Mouse (Mus musculus): ENCODE results near the gene Mydgf. TPM values are rescaled to one million over a fixed set of nuclear protein-coding genes. Genes with fewer than 3 reads are reported as not detected.

Gene Mydgf
- polyA plus RNA-seq, 1 experiment: 49.9 TPM

DNA sequence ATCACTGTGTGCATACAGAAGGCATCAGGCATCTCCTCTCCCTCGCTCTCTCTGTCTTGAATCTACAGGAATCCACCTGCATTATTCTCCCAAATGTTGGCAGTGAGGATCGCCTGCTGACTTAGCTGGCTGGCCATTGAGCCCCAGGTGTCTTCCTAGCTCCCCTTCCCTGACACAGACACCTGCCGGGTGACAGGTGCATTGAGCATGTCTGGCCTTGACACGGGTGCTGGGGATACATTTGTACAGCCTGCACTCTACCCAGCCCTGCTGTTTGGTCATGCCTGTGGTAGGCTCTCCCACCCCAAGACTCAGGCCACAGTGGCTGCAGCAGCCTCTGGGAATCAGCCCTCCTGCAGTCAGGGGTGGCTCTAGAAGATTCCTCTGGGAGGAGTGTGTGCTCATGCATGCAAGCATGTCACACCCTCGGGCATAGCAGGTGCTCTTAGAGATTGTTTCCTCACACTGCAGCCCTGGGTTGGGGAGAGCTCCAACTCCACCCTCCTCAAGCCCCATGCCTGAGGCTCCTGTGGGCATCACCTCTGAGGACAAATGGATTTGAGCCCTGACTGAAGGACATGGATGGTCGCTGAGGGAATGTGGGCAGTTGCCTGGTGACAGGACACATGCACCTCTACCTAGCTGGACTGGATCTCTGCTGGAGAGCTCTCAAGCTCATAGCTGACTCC, 23.4 kb upstream of the Mydgf start:
- TF ChIP-seq CTCF (IDR thresholded peaks at IDR 0.05; ENCODE audit: control insufficient read depth, insufficient read depth, insufficient replicate concordance, low read depth, low read length) (no peak), POLR2A (IDR thresholded peaks at IDR 0.05; ENCODE audit: control insufficient read depth, low read depth, low read length) (no peak)
- H3K27me3 ChIP-seq (ENCODE audit: control insufficient read depth, insufficient read depth, low read length): no peaks in the 10 kb centered on the region
- H3K27ac ChIP-seq (ENCODE audit: control insufficient read depth, insufficient read depth, low read depth, low read length): no peak overlapping the region
- H3K36me3 ChIP-seq (ENCODE audit: control insufficient read depth, insufficient read depth, low read length): no peaks in the 10 kb centered on the region; the same call in 1 of the 2 replicates
- no peaks in the 10 kb centered on the region for H3K4me1 ChIP-seq (ENCODE audit: control insufficient read depth, insufficient read depth, low read length)
- H3K4me3 ChIP-seq (ENCODE audit: control insufficient read depth, low read depth, low read length): no peak overlapping the region

GRCm38 (mm10) chr17:56206276-56206884, 22.7 kb upstream of the Mydgf start:
- no peaks in the 10 kb centered on the region; the same call in 1 of the 2 replicates for H3K36me3 ChIP-seq (ENCODE audit: control insufficient read depth, insufficient read depth, low read length)
- H3K4me1 ChIP-seq (ENCODE audit: control insufficient read depth, insufficient read depth, low read length): no peaks in the 10 kb centered on the region
- TF ChIP-seq CTCF (IDR thresholded peaks at IDR 0.05; ENCODE audit: control insufficient read depth, insufficient read depth, insufficient replicate concordance, low read depth, low read length): no peak
- no peak for TF ChIP-seq POLR2A (IDR thresholded peaks at IDR 0.05; ENCODE audit: control insufficient read depth, low read depth, low read length)
- no peaks in the 10 kb centered on the region for H3K27me3 ChIP-seq (ENCODE audit: control insufficient read depth, insufficient read depth, low read length)
- no peak overlapping the region for H3K27ac ChIP-seq (ENCODE audit: control insufficient read depth, insufficient read depth, low read depth, low read length)
- no peak overlapping the region for H3K4me3 ChIP-seq (ENCODE audit: control insufficient read depth, low read depth, low read length)

- Histone ChIP-seq H3K36me3 (ENCODE audit: control insufficient read depth, insufficient read depth, low read length) (no peaks in the 10 kb centered on the region; the same call in 1 of the 2 replicates), H3K4me1 (ENCODE audit: control insufficient read depth, insufficient read depth, low read length) (peaks cover 2% of the 10 kb centered on the region; the same call in 1 of the 2 replicates), H3K4me3 (ENCODE audit: control insufficient read depth, low read depth, low read length) (no peak overlapping the region), H3K27me3 (ENCODE audit: control insufficient read depth, insufficient read depth, low read length) (no peaks in the 10 kb centered on the region), H3K27ac (ENCODE audit: control insufficient read depth, insufficient read depth, low read depth, low read length) (no peak overlapping the region)
- TF ChIP-seq POLR2A (IDR thresholded peaks at IDR 0.05; ENCODE audit: control insufficient read depth, low read depth, low read length) (no peak), CTCF (IDR thresholded peaks at IDR 0.05; ENCODE audit: control insufficient read depth, insufficient read depth, insufficient replicate concordance, low read depth, low read length) (no peak)
These were observed 20.0 kb upstream of the Mydgf start for GRCm38 (mm10) chr17:56203729-56204128.

- TF ChIP-seq POLR2A (IDR thresholded peaks at IDR 0.05; ENCODE audit: control insufficient read depth, low read depth, low read length) (no peak), CTCF (IDR thresholded peaks at IDR 0.05; ENCODE audit: control insufficient read depth, insufficient read depth, insufficient replicate concordance, low read depth, low read length) (no peak)
- H3K27ac ChIP-seq (ENCODE audit: control insufficient read depth, insufficient read depth, low read depth, low read length): no peak overlapping the region
- no peak overlapping the region for H3K4me3 ChIP-seq (ENCODE audit: control insufficient read depth, low read depth, low read length)
- H3K4me1 ChIP-seq (ENCODE audit: control insufficient read depth, insufficient read depth, low read length): peaks cover 2% of the 10 kb centered on the region; the same call in 1 of the 2 replicates
- no peaks in the 10 kb centered on the region for H3K27me3 ChIP-seq (ENCODE audit: control insufficient read depth, insufficient read depth, low read length)
- no peaks in the 10 kb centered on the region; the same call in 1 of the 2 replicates for H3K36me3 ChIP-seq (ENCODE audit: control insufficient read depth, insufficient read depth, low read length)
These were observed 18.8 kb upstream of the Mydgf start for GRCm38 (mm10) chr17:56202476-56202875.

DNA sequence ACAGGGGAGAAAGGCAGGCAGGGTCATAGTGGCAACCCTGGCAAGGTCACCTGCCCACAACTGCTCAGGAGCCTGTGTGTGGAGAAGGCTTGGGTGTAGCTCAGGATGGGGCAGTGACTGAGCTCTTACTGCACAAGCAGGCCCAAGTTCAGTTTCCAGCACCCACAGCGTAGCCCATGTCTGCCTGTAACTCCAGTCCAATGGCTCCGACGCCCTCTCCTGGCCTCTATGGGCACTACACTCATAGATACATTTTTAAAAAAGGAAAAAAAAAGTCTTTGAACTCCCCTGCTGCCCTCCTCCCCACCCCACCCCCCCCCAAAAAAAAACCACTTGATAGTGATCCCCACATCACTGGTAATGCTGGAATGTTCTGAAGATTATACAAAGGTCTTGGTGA, 17.9 kb upstream of the Mydgf start:
- Histone ChIP-seq H3K27me3 (ENCODE audit: control insufficient read depth, insufficient read depth, low read length) (no peaks in the 10 kb centered on the region), H3K4me1 (ENCODE audit: control insufficient read depth, insufficient read depth, low read length) (peaks cover 2% of the 10 kb centered on the region; the same call in 1 of the 2 replicates), H3K4me3 (ENCODE audit: control insufficient read depth, low read depth, low read length) (no peak overlapping the region), H3K36me3 (ENCODE audit: control insufficient read depth, insufficient read depth, low read length) (no peaks in the 10 kb centered on the region; the same call in 1 of the 2 replicates), H3K27ac (ENCODE audit: control insufficient read depth, insufficient read depth, low read depth, low read length) (no peak overlapping the region)
- TF ChIP-seq CTCF (IDR thresholded peaks at IDR 0.05; ENCODE audit: control insufficient read depth, insufficient read depth, insufficient replicate concordance, low read depth, low read length): peak; percentile 39; the same call in 1 of the 2 replicates
- TF ChIP-seq POLR2A (IDR thresholded peaks at IDR 0.05; ENCODE audit: control insufficient read depth, low read depth, low read length): no peak

- Histone ChIP-seq H3K4me3 (ENCODE audit: control insufficient read depth, low read depth, low read length) (no peak overlapping the region), H3K27ac (ENCODE audit: control insufficient read depth, insufficient read depth, low read depth, low read length) (no peak overlapping the region), H3K36me3 (ENCODE audit: control insufficient read depth, insufficient read depth, low read length) (no peaks in the 10 kb centered on the region; the same call in 1 of the 2 replicates), H3K27me3 (ENCODE audit: control insufficient read depth, insufficient read depth, low read length) (no peaks in the 10 kb centered on the region), H3K4me1 (ENCODE audit: control insufficient read depth, insufficient read depth, low read length) (peaks cover 2% of the 10 kb centered on the region; the same call in 1 of the 2 replicates)
- TF ChIP-seq CTCF (IDR thresholded peaks at IDR 0.05; ENCODE audit: control insufficient read depth, insufficient read depth, insufficient replicate concordance, low read depth, low read length): peak; percentile 62; the same call in 1 of the 2 replicates
- no peak for TF ChIP-seq POLR2A (IDR thresholded peaks at IDR 0.05; ENCODE audit: control insufficient read depth, low read depth, low read length)
These were observed 16.9 kb upstream of the Mydgf start for GRCm38 (mm10) chr17:56200586-56200985.

- H3K36me3 ChIP-seq (ENCODE audit: control insufficient read depth, insufficient read depth, low read length): no peaks in the 10 kb centered on the region; the same call in 1 of the 2 replicates
- H3K4me1 ChIP-seq (ENCODE audit: control insufficient read depth, insufficient read depth, low read length): peaks cover 2% of the 10 kb centered on the region; the same call in 1 of the 2 replicates
- H3K27ac ChIP-seq (ENCODE audit: control insufficient read depth, insufficient read depth, low read depth, low read length): no peak overlapping the region
- TF ChIP-seq POLR2A (IDR thresholded peaks at IDR 0.05; ENCODE audit: control insufficient read depth, low read depth, low read length) (no peak), CTCF (IDR thresholded peaks at IDR 0.05; ENCODE audit: control insufficient read depth, insufficient read depth, insufficient replicate concordance, low read depth, low read length) (no peak; the same call in 1 of the 2 replicates)
- no peaks in the 10 kb centered on the region for H3K27me3 ChIP-seq (ENCODE audit: control insufficient read depth, insufficient read depth, low read length)
- H3K4me3 ChIP-seq (ENCODE audit: control insufficient read depth, low read depth, low read length): no peak overlapping the region
These were observed 13.1 kb upstream of the Mydgf start for GRCm38 (mm10) chr17:56196860-56197259.
